Mouse (Mus musculus) liver, embryonic 14.5 days (tissue): ENCODE data around the gene Gm29797.

Experiments
- CTCF ChIP-seq: IDR thresholded peaks from 2 replicates; pipeline ENCODE4 v1.5.1; 2016; ENCODE audit warnings: antibody characterized with exemption, low read depth, control low read depth
- EP300 ChIP-seq: IDR thresholded peaks from 2 replicates; pipeline ENCODE4 v1.6.1; 2016; ENCODE audit warnings: antibody characterized with exemption, low read depth

DNA sequence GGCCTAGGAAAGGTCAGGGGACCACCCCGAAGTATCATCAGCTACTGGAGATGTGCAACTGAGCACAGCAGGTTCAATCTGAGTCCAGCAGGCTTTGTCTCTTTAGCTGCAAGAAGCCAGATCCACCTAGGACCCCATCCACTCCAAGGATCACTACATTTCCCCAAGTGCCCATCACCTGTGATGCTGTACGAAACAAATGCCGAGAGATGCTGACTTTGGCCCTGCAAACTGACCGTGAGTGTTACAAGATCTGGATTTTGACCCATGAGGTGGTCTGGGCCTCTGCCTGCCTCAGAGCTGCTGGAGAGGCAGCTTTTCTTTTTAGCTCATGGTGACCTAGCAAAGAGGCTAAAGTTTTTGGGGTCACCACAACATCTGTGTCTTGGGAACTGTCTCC is 28.9 kb downstream of the Gm29797 start:
- TF ChIP-seq CTCF (no peak), EP300 (no peak)
